Mouse (Mus musculus) Muller cell, postnatal 12 days (primary cell): ENCODE results near the gene Sertad2.

ENCODE experiments used
- DNase-seq: peaks from one replicate; pipeline ENCODE4 v3.0.0-alpha.2; 2015; ENCODE audit errors: inconsistent ontology term

Sertad2 gene

GRCm38 (mm10) chr11:20544801-20545515 lies 1.9 kb downstream of the Sertad2 start:
- peak; percentile 51 for DNase-seq

- no peak for DNase-seq
Measured at GRCm38 (mm10) chr11:20549481-20549880, 6.4 kb downstream of the Sertad2 start.

- no peak for DNase-seq
Measured at GRCm38 (mm10) chr11:20550196-20550595, 7.1 kb downstream of the Sertad2 start.

GRCm38 (mm10) chr11:20552059-20552458 lies 9.0 kb downstream of the Sertad2 start:
- no peak for DNase-seq

- DNase-seq = no peak
Measured at GRCm38 (mm10) chr11:20552758-20553673, 10.0 kb downstream of the Sertad2 start.

- no peak for DNase-seq
Measured at GRCm38 (mm10) chr11:20555651-20556050, 12.6 kb downstream of the Sertad2 start.

GRCm38 (mm10) chr11:20556163-20556911 lies 13.3 kb downstream of the Sertad2 start:
- no peak for DNase-seq

- no peak for DNase-seq
Measured at GRCm38 (mm10) chr11:20559236-20559950, 16.3 kb downstream of the Sertad2 start.

GRCm38 (mm10) chr11:20559951-20560642 lies 17.0 kb downstream of the Sertad2 start:
- DNase-seq = no peak

GRCm38 (mm10) chr11:20561323-20562002 lies 18.4 kb downstream of the Sertad2 start:
- DNase-seq = peak; percentile 78

GRCm38 (mm10) chr11:20565057-20565456 lies 22.0 kb downstream of the Sertad2 start:
- DNase-seq = no peak

GRCm38 (mm10) chr11:20571702-20572413 lies 28.8 kb downstream of the Sertad2 start:
- peak; percentile 83 for DNase-seq

GRCm38 (mm10) chr11:20576046-20576635 lies 33.1 kb downstream of the Sertad2 start:
- DNase-seq = no peak

- no peak for DNase-seq
Measured at GRCm38 (mm10) chr11:20582758-20583157, 39.7 kb downstream of the Sertad2 start.

- DNase-seq = peak; percentile 33
Measured at GRCm38 (mm10) chr11:20585297-20585696, 42.2 kb downstream of the Sertad2 start.

GRCm38 (mm10) chr11:20586180-20586579 lies 43.1 kb downstream of the Sertad2 start:
- DNase-seq = no peak

- no peak for DNase-seq
Measured at GRCm38 (mm10) chr11:20589393-20589792, 46.3 kb downstream of the Sertad2 start.

GRCm38 (mm10) chr11:20592010-20592409 lies 49.0 kb downstream of the Sertad2 start:
- no peak for DNase-seq
